Mouse (Mus musculus): Measurements from ENCODE around the gene Fkbp15. TPM values are rescaled to one million over a fixed set of nuclear protein-coding genes. Genes with fewer than 3 reads are reported as not detected.

The Fkbp15 gene
- total RNA-seq, 2 experiments from 2014 or later, result 32.8 to 33.2 TPM

DNA sequence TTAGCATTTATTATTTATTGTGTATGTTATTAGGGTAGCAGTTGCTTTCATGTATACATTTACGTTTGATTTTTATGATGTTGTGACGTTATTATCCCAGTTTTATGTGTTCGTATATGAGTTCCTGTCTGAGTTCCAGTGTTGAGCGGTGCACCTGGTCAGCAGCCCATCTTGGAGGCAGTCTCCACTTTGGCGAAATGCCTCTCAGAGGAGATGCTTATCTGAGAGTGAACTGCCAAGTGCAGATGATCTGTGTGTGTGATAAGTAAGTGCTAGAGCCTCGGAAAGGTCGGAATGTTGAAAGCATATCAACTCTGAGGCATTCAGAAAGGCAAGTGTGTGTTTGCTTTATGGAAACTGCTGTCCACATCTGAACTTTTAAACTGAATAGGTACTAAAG lies 13.3 kb upstream of the Fkbp15 start:
- DNase-seq (ENCODE audit: low spot score in 2 of 2), result no peak

DNA sequence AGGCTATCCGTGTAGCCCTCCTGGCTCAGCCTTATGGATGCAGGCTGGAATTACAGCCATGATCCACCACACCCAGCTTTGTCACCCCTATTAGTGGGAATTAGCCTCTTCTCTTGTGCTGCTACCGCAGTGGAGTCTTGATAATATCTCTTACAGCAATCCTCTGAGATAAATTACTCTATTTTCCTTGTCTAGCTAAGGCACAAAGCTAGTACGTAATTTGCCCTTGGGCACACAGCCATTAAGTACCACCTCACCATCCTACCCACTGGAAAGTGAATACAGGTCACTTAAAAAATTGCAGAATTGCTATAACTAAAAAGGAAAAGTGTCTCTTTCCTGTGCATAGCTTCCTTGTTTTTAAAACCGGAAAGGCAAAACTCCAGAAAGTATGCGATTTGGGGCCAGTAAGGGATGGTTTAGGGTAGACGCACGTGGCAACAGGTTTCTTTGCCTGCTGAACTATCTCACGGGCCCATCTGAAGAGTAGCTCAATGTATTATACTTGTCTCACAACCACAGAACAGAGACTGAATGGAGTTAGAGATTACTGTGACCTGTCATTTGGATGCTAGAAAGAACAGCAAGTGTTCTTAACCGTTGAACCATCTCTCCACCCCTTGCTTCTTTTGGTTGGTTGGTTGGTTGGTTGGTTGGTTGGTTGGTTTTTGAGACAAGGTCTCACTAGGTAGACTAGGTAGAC lies 12.6 kb upstream of the Fkbp15 start:
- DNase-seq (ENCODE audit: low spot score in 2 of 2), result no peak

DNA sequence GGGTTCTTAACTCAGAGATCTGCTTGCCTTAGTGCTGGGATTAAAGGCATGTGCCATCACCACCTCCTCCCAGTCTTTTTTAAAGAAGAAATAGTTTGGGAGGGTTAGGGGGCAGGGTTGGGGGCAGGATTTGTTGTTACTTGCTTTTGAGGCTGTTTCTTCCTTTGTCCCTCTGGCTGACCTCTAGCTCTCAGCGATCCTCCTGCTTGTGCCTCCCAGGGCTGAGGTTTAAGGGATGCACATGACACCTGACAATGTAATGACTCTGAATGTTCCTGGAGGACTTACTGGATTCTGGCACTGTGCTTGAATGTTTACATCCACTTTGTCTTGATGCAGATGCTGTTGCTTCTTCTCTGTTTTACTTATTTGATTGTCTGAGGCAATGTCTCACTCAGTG lies 12.1 kb upstream of the Fkbp15 start:
- no peak for DNase-seq (ENCODE audit: low spot score in 2 of 2)

DNA sequence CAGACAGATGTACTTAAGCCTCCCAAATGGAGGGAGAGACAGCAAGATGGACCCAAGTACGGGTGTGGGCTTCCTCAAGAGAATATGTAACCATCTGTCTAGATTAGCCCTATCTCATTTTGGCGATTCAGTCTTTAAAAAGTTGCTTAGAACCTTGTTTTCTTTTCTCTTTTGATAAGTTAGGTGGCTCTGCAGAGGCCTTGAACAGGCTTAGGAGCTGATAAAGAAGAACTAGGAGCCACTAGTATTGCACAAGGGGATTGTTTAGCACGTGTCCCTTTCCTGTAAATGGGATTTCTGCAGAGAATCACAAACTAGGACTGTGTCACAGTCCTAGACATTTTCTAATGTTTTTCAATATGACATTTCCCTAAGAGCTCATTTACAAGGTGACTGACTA lies 8.7 kb upstream of the Fkbp15 start:
- DNase-seq (ENCODE audit: low spot score in 2 of 2), result no peak

DNA sequence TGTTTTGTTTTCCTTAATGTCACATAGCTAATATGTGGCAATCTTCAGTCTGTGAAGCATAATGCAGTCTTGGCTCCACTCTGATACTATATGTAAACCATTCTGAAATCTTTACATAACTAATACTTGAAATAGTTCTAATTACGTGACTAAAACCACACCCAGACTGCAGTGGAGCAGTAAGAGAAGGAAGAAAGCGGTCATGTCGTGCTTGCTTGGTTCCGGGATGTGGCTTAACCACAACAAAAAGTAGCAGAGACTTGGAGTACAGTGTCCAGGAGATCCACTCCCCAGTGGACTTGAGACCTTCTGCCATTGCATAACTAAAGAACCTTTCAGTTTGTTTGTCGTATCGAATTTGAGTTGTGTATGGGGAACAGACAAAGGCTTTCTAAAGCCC lies 7.2 kb upstream of the Fkbp15 start:
- DNase-seq (ENCODE audit: low spot score in 2 of 2), result no peak

DNA sequence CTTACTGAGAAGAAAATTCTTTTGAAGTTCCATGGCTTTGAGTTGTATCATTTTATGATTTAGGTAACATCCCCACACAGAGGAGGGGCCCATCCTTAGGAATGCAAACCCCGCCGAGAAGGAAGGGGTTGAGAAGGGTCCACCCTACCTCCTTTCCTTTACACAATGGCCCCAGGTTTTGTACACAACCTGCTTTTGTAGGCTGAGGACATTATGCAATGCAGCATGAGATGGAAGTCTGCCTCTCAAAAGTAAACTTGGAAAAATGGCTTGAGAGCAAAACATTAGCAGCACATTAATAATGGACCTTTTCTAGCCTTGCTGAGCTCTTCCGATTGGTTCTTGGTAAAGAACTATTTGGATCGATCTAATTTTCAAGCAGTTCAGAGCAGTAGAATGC lies 5.9 kb upstream of the Fkbp15 start:
- DNase-seq (ENCODE audit: low spot score in 2 of 2), result no peak

DNA sequence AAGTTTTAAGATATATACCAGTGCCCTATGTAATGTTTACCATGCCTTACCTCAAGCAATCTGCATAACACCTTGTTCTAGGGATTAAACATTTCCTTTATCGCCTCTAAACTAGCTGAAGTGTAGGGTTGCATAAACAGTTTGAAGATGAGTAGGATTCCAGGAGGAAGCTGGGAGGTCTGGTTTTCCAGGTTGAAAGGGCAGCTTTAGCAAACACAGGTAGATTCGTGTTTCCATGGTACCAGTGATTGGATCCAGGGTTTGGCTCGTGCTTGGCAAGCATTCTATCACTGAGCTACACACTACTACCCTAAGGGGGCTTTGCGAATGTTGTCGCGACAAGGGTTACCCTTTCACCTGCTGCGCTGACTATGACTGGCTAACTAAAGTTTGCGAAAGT lies 4.0 kb upstream of the Fkbp15 start:
- no peak for DNase-seq (ENCODE audit: low spot score in 2 of 2)

DNA sequence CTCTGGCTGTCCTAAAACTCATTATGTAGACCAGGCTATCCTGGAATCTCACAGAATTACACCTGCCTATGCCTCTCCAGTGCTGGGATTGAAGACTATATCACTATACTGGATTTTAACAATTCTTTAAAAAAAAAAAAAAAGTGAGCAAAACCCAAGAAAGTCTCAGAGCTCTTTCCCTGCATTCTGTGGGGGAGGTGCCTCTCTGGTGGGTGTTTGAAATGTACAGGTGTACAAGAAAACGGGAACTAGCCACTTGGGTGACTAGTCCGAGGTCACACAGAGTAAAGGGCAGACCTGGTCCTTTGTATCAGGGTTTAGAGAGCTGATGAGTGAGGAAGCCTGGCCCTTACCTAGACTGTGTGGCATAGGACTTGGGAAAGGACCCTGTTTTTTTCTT lies 2.1 kb upstream of the Fkbp15 start:
- DNase-seq (ENCODE audit: low spot score in 2 of 2), result no peak

DNA sequence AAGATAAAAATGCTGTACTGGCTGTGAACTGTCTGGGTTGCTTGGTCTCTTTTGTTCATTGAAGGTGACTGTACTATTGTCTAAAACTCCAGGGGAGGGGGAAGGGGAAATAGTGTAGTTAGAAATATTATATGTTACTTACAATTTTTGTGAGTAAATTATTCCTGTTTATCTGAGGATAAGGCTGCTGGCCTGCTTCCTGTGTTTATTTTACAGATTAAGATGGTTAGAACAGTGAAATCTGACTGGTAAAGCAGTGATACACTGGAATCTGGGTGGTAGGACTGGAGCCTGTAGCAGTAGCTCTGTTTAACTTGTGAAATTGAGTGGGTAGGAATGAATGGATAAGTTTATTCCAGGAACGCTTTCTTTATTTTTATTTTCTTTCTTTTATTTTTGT lies 1.6 kb upstream of the Fkbp15 start:
- no peak for DNase-seq (ENCODE audit: low spot score in 2 of 2)

DNA sequence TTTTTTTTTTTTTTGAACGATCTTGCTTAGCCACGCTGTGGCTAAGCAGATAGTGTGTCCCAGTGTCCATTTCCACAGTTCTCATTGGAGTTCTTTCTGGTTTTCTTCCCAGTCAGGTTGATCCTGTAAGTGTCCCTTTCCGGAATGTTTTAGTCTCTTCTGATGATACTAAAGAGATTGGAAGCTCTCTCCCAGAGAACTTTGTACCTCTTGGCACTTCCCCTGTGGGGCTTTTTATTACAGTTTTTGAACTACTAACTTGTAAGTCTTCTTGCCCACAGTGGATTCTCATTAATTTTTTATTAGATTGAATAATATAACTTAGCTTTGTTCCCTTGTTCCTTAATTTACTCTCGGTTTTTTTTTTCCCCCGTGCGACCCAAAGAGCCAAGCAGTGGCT lies 1.2 kb upstream of the Fkbp15 start:
- DNase-seq (ENCODE audit: low spot score in 2 of 2), result no peak

DNA sequence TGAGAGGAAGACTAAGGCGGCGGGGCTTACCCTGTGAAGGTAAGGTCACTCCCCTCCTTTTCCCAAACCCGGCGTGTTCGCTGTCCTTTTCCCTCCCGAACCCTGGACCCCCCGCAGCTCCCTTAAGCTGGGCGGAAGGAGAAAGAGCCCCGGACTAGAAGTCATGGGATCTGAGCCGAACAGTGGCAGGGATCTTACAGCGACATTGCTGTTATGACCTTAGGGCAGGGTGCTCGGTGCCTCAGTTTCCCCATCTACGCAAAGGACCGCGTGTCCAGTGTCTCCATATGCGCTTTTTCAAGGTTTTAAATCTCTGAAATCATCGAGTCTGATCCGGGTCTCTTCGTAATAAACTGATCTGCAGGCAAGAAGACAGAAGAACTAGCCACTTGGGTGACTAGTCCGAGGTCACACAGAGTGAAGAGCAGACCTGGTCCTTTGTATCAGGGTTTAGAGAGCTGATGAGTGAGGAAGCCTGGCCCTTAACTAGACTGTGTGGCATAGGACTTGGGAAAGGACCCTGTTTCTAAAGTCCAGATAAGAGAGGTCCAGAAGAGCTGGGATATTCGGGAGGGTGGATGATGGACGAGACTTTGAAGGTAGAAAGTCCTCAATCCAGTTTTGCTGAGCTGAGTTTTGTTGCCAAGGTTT lies 582 bp upstream of the Fkbp15 start:
- DNase-seq (ENCODE audit: low spot score in 2 of 2), result no peak

DNA sequence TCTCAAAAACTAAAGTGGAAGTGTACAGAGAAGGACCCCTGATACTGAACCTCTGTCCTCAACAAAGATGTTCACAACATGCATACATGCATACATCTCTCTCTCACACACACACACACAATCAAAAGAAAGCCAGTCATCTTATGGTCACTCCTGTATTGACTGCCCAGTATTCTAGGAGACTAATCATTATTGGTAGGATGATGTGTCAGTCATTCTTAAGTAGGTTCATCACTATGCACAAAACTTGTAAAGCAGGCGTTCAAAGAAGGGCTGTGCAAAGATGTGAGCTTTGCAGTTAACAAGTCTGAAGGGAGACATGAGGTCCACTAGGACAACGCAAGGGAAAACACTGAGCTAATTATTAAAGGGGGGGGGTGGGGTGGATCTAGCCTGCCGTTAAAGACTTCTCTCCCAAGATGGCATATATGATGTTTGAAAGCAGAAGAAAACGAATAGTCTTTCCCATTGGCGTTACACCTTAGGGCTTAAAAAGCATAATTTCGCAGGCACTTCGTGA lies 1.0 kb downstream of the Fkbp15 start:
- DNase-seq (ENCODE audit: low spot score in 2 of 2), result no peak

DNA sequence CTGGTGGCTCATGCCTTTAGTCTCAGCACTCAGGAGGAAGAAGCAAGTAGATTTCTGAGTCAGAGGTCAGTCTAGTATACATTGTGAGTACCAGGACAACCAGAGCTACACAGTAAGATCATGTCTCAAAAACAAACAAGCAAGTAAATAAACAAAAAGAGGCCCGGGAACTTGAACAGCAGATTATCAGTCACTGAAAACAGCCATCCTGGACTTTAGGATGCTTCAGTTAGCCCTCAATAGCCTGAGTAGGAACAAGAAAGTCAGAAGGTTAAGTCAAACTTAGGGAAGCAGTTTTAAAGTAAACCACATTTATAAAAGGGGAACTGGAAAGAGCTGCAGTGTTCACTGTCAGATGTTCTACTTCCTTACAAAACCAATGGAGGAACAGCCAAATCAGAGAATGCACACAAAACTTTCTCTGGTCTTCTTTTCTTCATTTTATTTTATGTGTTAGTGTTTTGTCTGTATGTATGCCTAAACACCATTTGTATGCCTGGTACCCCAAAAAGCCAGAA lies 2.7 kb downstream of the Fkbp15 start:
- DNase-seq (ENCODE audit: low spot score in 2 of 2), result no peak

DNA sequence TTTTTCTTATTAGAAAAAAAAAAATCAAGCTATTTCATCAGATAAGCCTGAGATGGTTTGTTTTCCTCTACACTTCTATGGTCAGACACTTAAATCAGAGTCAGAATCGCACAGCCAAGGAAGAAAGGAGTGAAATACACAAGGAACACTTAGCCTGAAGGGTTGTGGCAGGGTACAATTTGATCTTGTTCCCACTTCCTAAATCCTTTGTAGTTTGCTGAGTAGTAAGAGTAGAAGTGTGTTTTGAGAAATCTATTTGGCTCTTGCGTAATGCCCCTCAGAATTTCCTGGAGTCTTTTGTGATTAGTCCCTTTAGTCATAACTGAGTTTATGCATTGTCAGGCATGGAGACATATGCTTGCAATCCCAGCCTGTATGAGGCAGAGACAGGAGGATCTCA lies 11.0 kb downstream of the Fkbp15 start:
- DNase-seq (ENCODE audit: low spot score in 2 of 2), result no peak

DNA sequence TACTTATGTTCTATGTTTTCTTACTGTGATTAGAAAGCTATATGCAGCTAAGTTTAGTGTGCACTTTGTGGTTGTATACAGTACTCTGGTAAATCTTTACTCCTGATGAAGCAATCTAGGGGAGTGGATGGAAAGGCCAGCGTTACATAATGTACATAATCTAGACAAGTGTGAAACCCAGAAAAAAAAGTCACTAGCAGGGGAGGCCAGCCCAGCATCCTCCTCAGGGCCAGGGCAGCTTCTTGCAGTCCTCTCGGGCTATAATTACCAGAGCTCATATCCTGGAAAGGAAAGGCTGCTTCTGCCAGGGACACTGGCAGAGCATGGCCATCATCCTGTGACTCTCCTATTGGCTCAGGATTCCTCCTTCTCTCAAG lies 12.0 kb downstream of the Fkbp15 start:
- DNase-seq (ENCODE audit: low spot score in 2 of 2), result no peak

DNA sequence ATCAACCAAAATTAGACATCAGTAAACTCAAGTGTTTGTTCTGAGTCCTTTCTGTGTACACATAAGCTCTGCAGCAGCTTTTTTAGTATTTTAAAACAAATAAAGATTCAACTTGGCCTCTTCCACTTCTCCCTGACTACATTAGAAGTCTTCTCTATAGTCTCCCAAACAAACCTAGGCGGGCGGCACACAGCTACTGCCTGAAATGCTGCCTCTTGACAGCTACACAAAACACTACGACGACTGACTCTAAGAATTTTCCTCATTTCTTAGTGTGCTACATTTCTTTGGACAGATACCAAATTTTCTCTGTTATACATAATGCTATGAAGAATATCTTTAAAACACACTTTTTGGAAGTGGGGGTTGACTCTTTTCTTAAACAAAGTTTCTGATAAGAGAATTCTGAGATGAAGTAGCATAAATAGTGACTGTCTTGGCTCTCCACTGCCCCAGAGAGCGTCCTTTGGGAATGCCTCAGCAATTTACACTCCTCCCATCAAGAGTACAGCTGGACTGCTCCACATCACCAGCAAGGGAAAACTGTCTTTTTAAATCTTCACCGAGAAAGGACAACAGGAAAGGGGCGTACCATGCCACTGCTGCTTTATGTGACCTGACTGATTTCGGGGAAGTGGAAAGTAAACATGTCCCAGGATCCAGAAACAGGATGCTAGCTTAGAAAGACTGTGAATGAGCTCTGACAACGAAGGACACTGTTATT lies 12.6 kb downstream of the Fkbp15 start:
- no peak for DNase-seq (ENCODE audit: low spot score in 2 of 2)

DNA sequence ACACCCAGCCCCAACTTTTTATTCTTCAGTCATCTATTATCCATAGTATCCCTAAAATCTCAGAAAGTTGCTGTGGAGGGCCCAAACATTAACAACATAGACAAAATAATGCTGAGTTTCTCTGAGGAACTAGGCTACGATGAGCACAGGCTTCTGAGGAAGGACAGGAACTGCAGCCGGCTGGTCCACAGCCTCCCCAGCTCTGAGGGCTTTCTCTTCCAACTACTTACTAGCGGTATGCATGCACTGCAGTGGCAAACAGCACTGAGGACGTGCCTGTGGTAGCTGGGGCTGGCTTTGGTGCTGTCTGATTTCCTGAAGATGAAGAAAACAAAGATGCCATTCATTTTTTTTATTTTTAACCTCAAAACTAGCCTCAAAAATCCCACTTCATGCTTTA lies 14.5 kb downstream of the Fkbp15 start:
- DNase-seq (ENCODE audit: low spot score in 2 of 2), result no peak

DNA sequence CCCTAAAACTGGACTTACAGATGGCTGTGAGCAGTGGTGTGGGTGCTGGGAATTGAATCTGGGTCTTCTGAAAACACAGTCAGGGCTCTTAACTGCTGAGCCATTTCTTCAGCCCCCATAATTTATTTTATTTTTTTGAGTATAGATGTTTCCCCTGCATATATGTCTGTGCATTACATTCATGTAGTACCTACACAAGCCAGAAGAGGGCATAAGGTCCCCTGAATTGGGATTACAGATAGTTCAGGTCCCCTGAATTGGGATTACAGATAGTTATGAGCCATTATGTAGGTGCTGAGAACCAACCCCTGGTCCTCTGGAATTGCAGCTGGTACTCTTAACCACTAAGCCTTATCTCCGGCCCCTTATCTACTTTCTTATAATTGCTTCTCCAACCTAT lies 16.3 kb downstream of the Fkbp15 start:
- DNase-seq (ENCODE audit: low spot score in 2 of 2), result no peak

DNA sequence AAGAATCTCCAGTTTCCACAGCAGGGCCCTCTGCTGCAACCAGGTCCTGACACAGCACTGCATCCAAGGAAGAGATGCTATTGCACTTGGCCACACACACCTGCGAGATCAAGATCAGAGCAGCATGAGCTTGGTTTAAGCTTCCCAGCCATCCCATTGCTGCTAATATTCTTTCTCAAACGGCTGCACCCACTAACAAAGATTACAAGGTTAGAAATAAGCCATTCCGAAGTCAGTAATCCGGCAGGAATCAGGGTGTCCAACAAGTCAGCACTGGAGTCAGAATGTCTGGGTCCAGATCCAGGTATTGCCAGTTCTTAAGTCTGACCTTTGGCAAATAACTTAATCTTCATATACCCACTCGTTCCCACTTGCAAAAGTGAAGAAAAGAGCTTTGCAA lies 21.8 kb downstream of the Fkbp15 start:
- no peak for DNase-seq (ENCODE audit: low spot score in 2 of 2)

DNA sequence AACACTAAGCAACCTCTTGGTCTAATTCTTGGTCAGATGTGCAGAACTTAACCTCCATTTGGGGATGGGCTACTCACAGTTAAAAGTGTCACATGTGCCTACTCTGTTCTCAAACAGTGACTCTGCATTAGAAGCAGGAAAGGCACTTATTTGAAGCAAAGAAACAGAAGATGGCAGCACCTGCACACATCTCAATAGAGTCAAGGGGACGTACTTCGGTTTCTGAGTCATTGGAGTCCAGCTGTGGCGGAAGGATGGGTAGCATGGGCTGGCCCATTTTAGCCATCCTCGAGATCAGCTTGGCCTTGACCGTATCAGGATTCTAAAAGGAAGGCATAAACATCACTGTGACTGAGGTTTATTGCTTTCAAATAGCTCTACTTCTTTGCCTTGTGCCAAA lies 28.4 kb downstream of the Fkbp15 start:
- no peak for DNase-seq (ENCODE audit: low spot score in 2 of 2)

DNA sequence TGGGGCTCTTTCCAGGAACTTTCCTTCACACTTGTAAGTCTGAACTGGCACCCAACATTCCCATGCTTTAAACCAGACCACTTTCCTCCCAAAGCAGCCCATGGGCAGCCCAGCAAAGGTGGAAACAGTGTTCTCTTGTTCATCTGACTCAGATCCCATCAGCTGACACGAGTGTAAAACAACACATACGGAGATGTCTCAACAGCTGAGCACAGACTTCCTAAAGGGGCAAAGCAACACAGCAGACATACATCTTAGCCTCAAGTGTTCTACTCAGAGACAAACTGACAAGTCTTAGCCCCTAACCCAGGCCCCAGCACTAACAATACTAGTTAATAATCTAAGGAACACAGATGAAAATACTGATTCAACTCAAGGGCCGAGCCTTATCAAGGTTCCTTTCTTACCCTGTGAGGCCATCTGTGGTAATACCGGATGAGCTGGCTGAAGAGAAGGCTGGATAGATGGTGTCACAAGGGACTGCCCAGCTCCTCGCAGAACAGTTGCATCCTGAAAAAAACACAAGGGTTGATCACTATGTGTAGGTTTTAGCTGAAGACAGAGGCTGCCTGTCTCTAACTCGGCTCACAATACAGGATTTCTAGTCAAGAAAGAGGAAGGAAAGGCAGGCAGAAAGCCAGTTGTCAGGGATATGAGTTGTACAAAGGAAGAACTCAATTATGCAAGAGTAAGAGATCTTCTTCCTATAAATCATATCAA lies 31.2 kb downstream of the Fkbp15 start:
- DNase-seq (ENCODE audit: low spot score in 2 of 2), result no peak

DNA sequence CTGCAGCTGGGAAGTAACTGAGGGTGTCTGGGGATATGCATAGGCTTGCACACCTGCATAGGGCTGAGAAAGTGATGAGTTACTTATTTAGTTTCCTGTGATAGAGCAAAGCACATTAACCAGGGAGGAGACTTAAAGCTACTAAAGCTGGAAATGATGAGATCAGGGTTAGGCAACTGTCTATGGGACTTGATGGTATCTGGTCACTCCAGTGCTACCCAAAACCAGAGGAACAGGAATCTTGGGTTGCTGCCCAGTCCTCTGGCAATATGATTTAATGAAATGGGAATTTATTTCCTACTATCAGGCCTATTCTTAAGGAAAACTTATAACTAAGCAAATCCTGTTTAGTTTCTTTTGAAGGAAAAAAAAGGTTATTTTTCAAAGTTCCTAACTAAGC lies 34.2 kb downstream of the Fkbp15 start:
- DNase-seq (ENCODE audit: low spot score in 2 of 2), result no peak
